In genomic region chr14:46610226-46610855, GRCm38 (mm10) we compare ENCODE assay signal across 23 mouse cellular contexts.
DNase-seq lines count a peak whose midpoint lies in the region; ATAC-seq and TF ChIP-seq lines count a peak whose summit lies in the region.
"Had no signal": no experiment of that assay in that cellular context is flagged by ENCODE, and none has a peak within 500 bp of the region (broad histone marks: within the 10 kb centered on the region; RNA-seq: fewer than 3 reads in every experiment).

No protein-coding gene starts in this region.

- no peaks in the 10 kb centered on the region for H3K36me3 ChIP-seq in midbrain, embryonic 11.5 days (ENCODE audit: control insufficient read depth, insufficient read depth, low read length)
- H3K36me3 ChIP-seq in midbrain, embryonic 16.5 days (ENCODE audit: control insufficient read depth, insufficient read depth, low read length) = no peaks in the 10 kb centered on the region
- H3K36me3 ChIP-seq in lung, embryonic 14.5 days (ENCODE audit: insufficient read depth) = no peaks in the 10 kb centered on the region
- H3K36me3 ChIP-seq in hindbrain, embryonic 11.5 days (ENCODE audit: control insufficient read depth, insufficient read depth, low read length) = no peaks in the 10 kb centered on the region
- H3K36me3 ChIP-seq: embryonic facial prominence, embryonic 10.5 days; heart, embryonic 15.5 days; hindbrain, embryonic 10.5 days; kidney, embryonic 15.5 days; midbrain, embryonic 13.5 days had no signal

- no peaks in the 10 kb centered on the region for H3K27me3 ChIP-seq in midbrain, embryonic 11.5 days (ENCODE audit: control insufficient read depth, insufficient read depth, low read length)
- no peaks in the 10 kb centered on the region for H3K27me3 ChIP-seq in midbrain, embryonic 16.5 days (ENCODE audit: control insufficient read depth, insufficient read depth, low read depth, low read length)
- no peaks in the 10 kb centered on the region for H3K27me3 ChIP-seq in lung, embryonic 14.5 days (ENCODE audit: insufficient read depth, low read length)
- no peaks in the 10 kb centered on the region for H3K27me3 ChIP-seq in hindbrain, embryonic 11.5 days (ENCODE audit: control insufficient read depth, insufficient read depth, low read length)
- H3K27me3 ChIP-seq: heart, embryonic 15.5 days; kidney, embryonic 15.5 days; midbrain, embryonic 13.5 days had no signal

- H3K4me3 ChIP-seq in midbrain, embryonic 11.5 days (ENCODE audit: low read depth, low read length) = no peak overlapping the region
- no peak overlapping the region for H3K4me3 ChIP-seq in midbrain, embryonic 16.5 days (ENCODE audit: low read depth, low read length)
- no peak overlapping the region for H3K4me3 ChIP-seq in lung, embryonic 14.5 days (ENCODE audit: low read depth, low read length)
- no peak overlapping the region for H3K4me3 ChIP-seq in hindbrain, embryonic 11.5 days (ENCODE audit: low read depth, low read length)
- H3K4me3 ChIP-seq: embryonic facial prominence, embryonic 10.5 days; heart, embryonic 15.5 days; hindbrain, embryonic 10.5 days; kidney, embryonic 15.5 days; midbrain, embryonic 13.5 days had no signal

- H3K9ac ChIP-seq in midbrain, embryonic 11.5 days (ENCODE audit: low read length) = no peak overlapping the region
- no peak overlapping the region for H3K9ac ChIP-seq in midbrain, embryonic 16.5 days (ENCODE audit: low read depth, low read length)
- no peak overlapping the region for H3K9ac ChIP-seq in lung, embryonic 14.5 days
- no peak overlapping the region for H3K9ac ChIP-seq in hindbrain, embryonic 11.5 days (ENCODE audit: low read depth, low read length)
- H3K9ac ChIP-seq: forebrain, postnatal 0 days; heart, embryonic 15.5 days; kidney, embryonic 15.5 days; liver, embryonic 14.5 days; midbrain, embryonic 13.5 days had no signal

- no peak for TF ChIP-seq CTCF in lung, embryonic 14.5 days (IDR thresholded peaks at IDR 0.05; ENCODE audit: low read depth)

- no peak overlapping the region for H3K27ac ChIP-seq in midbrain, embryonic 11.5 days (ENCODE audit: low read depth, low read length)
- no peak overlapping the region for H3K27ac ChIP-seq in midbrain, embryonic 16.5 days (ENCODE audit: low read length)
- H3K27ac ChIP-seq in lung, embryonic 14.5 days (ENCODE audit: low read depth) = peak overlapping the region; percentile 1; the same call in 1 of the 2 replicates
- H3K27ac ChIP-seq in hindbrain, embryonic 11.5 days (ENCODE audit: low read depth, low read length) = no peak overlapping the region
- H3K27ac ChIP-seq: embryonic facial prominence, embryonic 10.5 days; heart, embryonic 15.5 days; hindbrain, embryonic 10.5 days; hindbrain, postnatal 0 days; kidney, embryonic 15.5 days; liver, embryonic 14.5 days; midbrain, embryonic 13.5 days had no signal

- ATAC-seq in midbrain, embryonic 11.5 days (ENCODE audit: low FRiP score) = no peak
- ATAC-seq in midbrain, embryonic 16.5 days = no peak
- peak; percentile 82 for ATAC-seq in lung, embryonic 14.5 days (ENCODE audit: insufficient read depth)
- ATAC-seq in hindbrain, embryonic 11.5 days (ENCODE audit: low FRiP score) = no peak
- ATAC-seq: forebrain, postnatal 0 days; hindbrain, postnatal 0 days; midbrain, embryonic 13.5 days had no signal

- no peak overlapping the region for H3K4me2 ChIP-seq in midbrain, embryonic 11.5 days
- H3K4me2 ChIP-seq in midbrain, embryonic 16.5 days (ENCODE audit: low read length) = no peak overlapping the region
- H3K4me2 ChIP-seq in lung, embryonic 14.5 days = no peak overlapping the region
- no peak overlapping the region for H3K4me2 ChIP-seq in hindbrain, embryonic 11.5 days (replicated peaks; ENCODE audit: low read depth, low read length)
- H3K4me2 ChIP-seq: heart, embryonic 15.5 days; kidney, embryonic 15.5 days; midbrain, embryonic 13.5 days had no signal

- 85% methylated on average over 9 of the region's 9 CpGs for WGBS in midbrain, embryonic 11.5 days
- WGBS in midbrain, embryonic 16.5 days = 89% methylated on average over 9 of the region's 9 CpGs
- 62% methylated on average over 9 of the region's 9 CpGs for whole genome bisulfite sequencing in lung, embryonic 14.5 days
- WGBS in hindbrain, embryonic 11.5 days = 76% methylated on average over 9 of the region's 9 CpGs

- H3K4me1 ChIP-seq in midbrain, embryonic 11.5 days (ENCODE audit: control insufficient read depth, insufficient read depth, low read length) = 0 out of 2 replicates have a peak, but pooled peaks cover 2% of the 10 kb centered on the region
- no peaks in the 10 kb centered on the region for H3K4me1 ChIP-seq in midbrain, embryonic 16.5 days (ENCODE audit: control insufficient read depth, insufficient read depth, low read length)
- peaks cover 6% of the 10 kb centered on the region; the same call in 1 of the 2 replicates for H3K4me1 ChIP-seq in lung, embryonic 14.5 days (ENCODE audit: insufficient read depth)
- no peaks in the 10 kb centered on the region for H3K4me1 ChIP-seq in hindbrain, embryonic 11.5 days (replicated peaks; ENCODE audit: control insufficient read depth, insufficient read depth, low read length)

- no peaks in the 10 kb centered on the region for H3K9me3 ChIP-seq in midbrain, embryonic 11.5 days (ENCODE audit: control insufficient read depth, low read length)
- no peaks in the 10 kb centered on the region for H3K9me3 ChIP-seq in midbrain, embryonic 16.5 days (replicated peaks; ENCODE audit: control insufficient read depth, low read length, poor library complexity, severe bottlenecking)
- H3K9me3 ChIP-seq in lung, embryonic 14.5 days (ENCODE audit: low read depth, low read length) = no peaks in the 10 kb centered on the region
- no peaks in the 10 kb centered on the region for H3K9me3 ChIP-seq in hindbrain, embryonic 11.5 days (ENCODE audit: control insufficient read depth, low read length)
- H3K9me3 ChIP-seq: heart, embryonic 15.5 days; hindbrain, embryonic 10.5 days; kidney, embryonic 15.5 days had no signal

- DNase-seq in midbrain, embryonic 11.5 days (ENCODE audit: low spot score, missing footprints) = peak; percentile 51
- peak; percentile 64 for DNase-seq in lung, embryonic 14.5 days
- DNase-seq in lung, postnatal 25 days (ENCODE audit: low spot score) = peak; percentile 85
- no peak for DNase-seq in hindbrain, embryonic 11.5 days (ENCODE audit: low spot score)
- DNase-seq in thymus, postnatal 36 days = no peak
- no peak for DNase-seq in frontal cortex, postnatal 25 days (ENCODE audit: low spot score in 2 of 2)
- DNase-seq: adrenal gland, postnatal 36 days; cerebellum, adult 9-10 months; forebrain, postnatal 0 days; gastrocnemius, postnatal 36 days; kidney, adult 11 months; kidney, postnatal 36 days; layer of hippocampus, postnatal 36 days; right cerebral cortex, postnatal 14 days; spleen, adult 18-20 months had no signal

Comparison
In these comparisons a context has a peak if more than half of its experiments do, and no peak if none do; other contexts are left out.
1. DNase-seq: peak in midbrain, embryonic 11.5 days (single experiment), lung, embryonic 14.5 days (single experiment) and lung, postnatal 25 days (single experiment); none in hindbrain, embryonic 11.5 days (single experiment), thymus, postnatal 36 days (0 of 2) and frontal cortex, postnatal 25 days (0 of 2).